Mouse (Mus musculus) brain, embryonic 18.5 days (tissue): ENCODE data around the gene Eif4g2.

ENCODE experiments used
- DNase-seq: peaks from one replicate; pipeline ENCODE4 v3.0.0-alpha.2; 2012; ENCODE audit warnings: low read depth, low spot score

Eif4g2 gene

DNA sequence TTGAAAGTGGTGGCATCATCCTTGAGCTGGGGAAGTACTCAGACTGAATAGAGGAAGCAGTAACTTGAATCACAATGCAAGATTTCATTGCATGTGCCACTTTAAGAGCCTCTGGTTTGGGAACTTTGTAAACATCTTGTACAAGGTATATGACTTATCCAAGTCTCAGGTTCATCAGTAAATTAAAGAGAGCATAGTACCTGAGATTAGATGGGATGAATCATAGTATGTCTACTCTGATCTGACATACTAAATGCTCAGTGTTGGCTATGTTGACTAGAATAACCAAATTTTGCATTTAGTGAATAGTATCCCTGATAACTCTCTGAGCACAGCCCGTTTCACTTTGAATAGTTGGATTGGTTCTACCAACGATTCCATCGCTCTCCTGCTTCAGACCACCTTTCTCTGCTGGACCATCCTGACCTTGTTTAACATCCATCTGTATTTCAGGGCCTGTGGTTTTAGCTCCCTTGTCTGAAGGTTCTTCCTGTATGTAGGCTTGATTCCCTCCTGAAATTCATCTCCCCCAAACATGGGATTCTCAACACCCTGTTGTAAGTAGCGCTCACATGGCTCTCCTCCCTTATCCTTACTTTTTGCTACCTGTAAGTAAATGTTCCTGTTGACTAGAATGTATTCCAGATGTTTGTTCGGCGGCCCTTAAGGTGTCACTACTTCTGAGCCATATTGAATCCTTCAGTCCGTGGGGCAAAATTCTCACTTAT lies 13.2 kb downstream of the Eif4g2 start:
- no peak for DNase-seq

DNA sequence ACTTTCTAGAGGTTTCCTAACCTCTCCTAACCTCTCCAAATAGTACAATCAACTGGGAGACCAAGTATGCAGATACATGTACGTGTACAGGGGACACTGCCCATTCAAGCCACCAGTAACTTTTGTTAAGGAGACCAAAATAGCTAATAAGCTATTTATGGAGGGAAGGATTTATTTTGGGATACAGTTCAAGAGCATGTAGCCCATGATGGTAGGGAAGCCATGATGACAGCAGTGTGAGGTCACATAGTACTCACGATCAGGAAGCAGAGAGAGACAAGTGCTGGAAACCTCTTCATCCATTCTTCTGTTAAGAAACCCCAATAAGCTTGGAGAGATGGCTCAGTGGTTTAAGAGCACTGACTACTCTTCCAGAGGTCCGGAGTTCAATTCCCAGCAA lies 14.6 kb downstream of the Eif4g2 start:
- no peak for DNase-seq

DNA sequence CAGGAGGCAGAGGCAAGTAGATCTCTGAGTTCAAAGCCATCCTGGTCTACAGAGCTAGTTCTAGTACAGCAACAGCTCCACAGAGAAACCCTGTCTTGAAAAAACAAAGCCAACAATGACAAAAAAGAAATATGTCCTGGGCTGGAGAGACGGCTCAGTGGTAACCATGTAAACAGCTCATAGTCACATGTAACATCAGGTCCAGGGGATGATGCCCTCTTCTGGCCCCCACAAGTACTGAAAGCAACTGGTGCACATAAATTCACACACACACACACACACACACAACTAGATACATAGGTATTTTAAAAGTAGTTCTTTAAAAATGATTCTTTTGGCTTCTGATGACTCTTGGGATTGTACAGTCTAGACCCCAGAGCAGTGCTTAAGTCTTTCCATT lies 19.9 kb downstream of the Eif4g2 start:
- no peak for DNase-seq

DNA sequence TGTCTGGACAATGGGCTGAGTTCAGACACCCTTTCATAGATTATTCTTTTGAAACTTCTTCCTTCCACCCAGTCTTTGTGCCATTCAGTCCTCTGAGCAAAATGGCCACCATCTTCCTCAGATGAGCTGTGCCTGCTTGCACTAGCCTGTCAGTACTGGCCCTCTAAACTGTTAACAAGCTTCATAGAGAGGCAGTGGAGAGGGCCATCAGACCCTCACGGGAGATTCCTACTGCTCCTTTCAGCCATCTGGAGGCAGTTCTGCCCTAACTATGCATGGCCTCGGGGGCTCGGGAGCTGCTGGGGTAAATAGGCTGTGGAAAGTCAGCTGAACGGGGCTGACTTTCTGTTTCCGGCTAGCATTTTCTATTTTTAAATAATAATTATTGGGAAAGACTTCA lies 23.3 kb downstream of the Eif4g2 start:
- DNase-seq = no peak

DNA sequence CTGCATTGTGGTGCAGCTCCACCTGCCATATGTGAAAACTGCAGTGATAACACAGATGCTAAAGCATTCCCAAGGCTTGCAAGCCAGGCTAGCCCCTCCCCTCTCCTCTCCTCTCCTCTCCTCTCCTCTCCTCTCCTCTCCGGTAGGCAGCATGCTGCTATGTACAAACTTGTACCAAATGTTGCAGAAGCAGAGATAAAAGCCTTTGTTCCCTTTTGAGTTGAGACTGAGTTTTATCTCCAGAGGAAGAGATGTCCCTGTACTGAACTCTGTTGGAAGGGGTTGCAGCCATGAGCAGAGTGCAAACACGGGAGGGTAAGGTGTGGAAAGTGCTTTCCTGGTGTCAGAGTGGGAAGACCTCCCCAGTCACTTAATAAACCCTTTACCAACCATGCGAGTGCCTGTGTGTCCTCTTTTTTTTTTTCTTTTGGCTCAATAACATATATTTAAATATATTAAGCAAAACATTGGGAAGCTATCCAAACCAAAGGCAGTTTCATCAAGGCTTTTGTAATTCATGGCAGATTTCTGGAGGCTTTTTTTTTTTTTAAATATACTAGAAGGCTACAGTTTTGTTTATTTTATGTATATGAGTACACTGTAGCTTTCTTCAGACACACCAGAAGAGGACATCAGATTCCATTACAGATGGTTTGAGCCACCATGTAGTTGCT lies 26.7 kb downstream of the Eif4g2 start:
- no peak for DNase-seq

DNA sequence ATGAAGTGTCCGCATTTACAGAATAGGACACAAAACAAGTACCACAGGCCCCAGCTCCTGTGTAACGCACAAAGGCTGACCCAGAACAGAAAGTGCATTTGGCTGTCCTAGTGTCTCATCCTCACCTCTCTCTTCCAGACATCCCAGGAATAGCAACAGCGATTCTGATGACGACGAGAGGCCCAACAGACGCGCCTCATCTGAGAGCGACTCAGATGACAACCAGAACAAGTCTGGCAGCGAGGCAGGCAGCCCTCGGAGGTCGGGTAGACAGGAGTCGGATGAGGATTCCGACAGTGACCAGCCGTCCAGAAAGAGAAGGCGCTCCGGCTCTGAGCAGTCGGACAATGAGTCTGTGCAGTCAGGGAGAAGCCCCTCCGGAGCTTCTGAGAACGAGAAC lies 27.6 kb downstream of the Eif4g2 start:
- no peak for DNase-seq

DNA sequence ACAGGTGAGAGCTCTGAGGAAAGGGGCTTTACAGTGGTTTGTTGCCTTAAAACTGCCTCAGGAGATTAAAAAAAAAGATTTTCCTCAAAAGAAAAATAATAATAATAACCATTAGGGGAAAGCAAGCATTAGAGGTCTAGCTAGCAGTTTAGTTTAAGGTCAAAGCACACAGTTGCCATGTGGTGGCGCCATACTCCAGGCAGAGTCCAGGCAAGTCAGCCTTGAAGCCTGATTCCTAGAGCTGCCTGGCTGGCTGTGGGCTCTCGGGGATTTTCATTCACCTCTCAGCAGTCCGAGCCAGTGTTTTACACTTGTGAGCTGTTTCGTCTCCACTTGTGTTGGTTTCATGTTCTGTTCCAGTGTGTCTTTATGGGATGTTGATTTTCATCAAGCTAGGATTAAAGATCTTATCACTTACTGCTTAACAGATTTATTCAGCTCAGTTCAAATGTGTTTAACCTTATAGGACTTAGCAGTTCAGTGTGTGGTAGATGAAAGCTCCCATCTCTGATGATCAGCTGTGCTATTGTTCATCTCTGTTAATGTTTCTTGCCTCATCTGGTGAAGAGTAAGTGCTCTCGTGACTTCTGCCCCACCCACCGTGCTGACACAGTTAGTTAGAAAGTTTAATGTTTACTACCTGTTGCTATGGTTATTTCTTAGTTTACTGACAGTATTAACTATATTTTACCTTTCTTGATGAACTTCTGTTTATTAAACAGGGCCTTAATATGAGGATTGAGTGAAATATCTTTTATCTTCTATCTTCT lies 33.0 kb downstream of the Eif4g2 start:
- DNase-seq = no peak

DNA sequence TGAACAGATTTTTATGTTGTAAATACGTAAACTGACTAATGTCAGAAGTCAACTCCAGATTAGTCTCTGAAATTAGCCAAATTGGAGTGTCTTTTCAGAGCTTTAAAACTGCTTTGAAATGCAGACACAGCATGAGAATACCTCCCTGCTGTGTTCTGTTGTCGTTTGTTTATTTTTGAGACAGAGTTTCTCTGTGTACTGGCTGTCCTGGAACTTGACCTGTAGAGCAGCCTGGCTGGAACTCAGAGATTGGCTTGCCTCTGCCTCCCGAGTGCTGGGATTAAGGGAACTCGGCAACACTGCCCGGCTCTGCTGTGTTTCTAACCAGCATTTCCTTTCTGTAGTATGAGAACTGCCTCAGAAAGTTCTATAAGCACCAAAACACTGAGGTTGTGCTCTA lies 33.9 kb downstream of the Eif4g2 start:
- no peak for DNase-seq

DNA sequence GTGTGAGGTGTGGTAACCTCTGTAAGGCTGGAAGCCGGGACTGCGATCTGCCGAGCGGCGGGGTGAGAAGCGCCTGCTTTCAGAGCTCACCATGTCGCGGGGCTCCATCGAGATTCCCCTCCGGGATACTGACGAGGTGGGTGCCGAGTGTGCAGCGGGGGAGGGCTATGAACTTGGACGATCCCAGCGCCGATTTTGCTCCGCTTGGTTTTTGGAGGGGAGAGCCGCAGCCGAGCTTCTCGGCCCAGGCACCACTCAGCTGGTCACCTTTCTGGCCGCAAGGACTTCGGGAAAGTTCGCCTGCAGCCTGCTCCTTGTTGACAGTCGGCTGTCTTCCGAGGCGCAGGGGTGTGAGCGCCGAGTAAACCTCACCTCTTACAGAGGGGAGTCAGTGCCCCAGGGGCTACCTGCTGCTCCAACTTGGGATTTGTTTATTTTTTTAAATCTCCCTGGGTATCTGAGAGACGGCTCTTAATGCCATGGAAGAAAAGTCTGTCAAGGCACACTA lies 53.7 kb downstream of the Eif4g2 start:
- no peak for DNase-seq

DNA sequence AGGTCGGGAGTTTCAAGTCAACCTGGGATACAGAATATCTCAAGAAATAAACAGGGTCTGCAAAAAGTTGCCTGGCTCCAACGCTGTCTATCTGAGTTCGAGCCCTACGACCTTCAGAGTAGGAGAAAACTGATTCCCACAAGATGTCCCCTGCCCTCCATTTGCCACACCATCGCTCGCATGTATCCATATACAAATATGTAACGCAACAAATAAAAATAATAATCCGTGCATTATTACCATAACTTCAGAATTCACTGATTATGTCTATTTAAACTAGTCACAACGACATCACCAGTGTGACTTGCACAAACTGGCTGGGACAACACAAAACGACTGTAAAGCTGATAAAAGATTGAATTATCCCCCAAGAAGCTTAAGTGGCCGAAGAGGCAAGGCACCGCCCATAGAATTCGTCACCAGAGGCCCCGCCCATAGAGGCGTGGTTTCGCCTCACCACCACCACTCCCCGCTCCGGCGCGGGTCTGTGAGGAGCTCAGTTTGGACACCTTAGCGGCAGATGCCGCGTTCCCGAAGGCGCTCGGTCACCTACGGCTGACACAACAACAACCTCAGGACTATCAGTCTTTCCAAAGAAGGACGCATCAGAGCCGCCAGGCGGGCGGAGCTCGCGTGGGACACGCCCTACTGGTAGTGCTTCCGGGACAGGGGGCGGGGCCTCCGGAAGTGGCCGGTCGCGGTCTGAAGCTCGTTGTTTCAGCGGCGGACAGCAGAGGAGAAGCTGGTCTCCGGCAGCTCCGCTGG lies 54.4 kb downstream of the Eif4g2 start, which contains the start of gene Ctr9:
Ctr9 (plus strand) TSS at position 671 of the 765 bp plus-strand sequence.
- peak; percentile 71 for DNase-seq

DNA sequence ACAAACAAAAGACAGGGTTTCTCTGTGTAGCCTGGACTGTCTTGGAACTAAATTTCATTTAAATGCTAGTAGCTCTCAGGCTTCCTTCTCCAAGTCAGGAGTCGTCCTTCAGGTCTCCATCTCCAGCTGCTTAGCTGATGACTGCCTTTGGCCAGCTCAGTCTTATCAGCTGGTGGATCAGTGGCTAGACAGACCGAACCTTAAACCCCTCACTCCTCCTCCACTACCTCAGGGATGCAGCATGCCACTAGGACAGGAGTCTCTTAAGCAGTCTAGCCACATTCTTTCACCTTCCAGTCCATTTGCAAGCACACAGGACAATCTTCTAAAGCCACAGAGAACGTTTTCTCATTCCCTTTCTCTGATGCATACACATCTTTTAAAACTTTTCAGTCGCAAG lies 57.9 kb downstream of the Eif4g2 start:
- DNase-seq = no peak

DNA sequence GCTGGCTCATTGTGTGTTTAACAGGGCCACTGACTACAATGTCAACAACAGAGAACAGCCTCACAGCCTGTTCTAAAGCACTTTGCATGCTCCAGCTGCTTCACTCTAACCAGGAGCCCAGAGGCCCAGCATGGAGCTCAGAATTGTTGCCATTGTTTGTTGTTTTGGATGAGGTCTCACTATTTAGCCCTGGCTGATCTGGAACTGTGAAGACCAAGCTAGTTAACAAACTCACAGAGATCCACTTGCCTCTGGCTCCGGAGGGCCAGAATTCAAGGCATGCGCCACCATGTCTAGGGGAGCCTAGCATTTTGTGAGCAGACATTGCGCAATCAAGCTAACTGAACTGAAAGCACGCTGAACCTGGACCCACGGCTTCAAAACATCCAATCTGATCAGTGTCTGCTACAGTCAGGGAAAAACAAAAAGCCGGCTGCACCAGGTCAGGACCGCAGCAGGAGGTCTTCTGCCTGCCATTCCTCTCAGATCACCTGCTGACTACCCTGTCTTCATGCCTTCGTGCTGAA lies 58.7 kb downstream of the Eif4g2 start:
- no peak for DNase-seq

DNA sequence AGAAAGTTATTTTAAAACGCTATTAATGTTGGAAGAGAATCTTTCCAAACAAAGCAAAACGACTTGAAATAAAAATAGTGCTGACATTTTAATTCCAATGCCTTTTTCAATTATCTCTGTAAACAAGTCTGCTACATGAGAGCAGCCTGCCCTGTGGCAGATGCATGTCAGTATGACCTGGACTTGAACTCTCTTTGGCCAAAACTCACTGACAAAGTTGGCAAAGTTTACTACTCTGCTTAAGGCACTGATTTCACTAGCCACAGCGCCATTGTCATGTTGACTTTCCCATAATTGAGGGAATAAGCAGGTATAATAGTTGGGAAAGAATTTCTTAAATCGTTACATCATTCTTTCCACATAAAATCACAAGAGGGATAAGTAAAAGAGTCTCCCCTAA lies 62.0 kb downstream of the Eif4g2 start:
- no peak for DNase-seq
